Mouse (Mus musculus): ENCODE data around the gene Ubald2. TPM values are rescaled to one million over a fixed set of nuclear protein-coding genes. Genes with fewer than 3 reads are reported as not detected.

The Ubald2 gene
- total and polyA plus RNA-seq, 2 experiments from 2014 or later, result 40.9 to 85.9 TPM

GRCm38 (mm10) chr11:116445596-116446307, 11.9 kb downstream of the Ubald2 start:
- no peaks in the 10 kb centered on the region; the same call in 1 of the 2 replicates for H3K27me3 ChIP-seq (ENCODE audit: insufficient read depth, low read length)
- no peaks in the 10 kb centered on the region for H3K36me3 ChIP-seq (ENCODE audit: insufficient read depth, low read length)
- TF ChIP-seq CTCF (IDR thresholded peaks at IDR 0.05), result peak; percentile 100
- H3K4me3 ChIP-seq (ENCODE audit: low read depth, low read length), result no peak overlapping the region
- no peak overlapping the region for H3K4me2 ChIP-seq (ENCODE audit: low read depth, low read length, poor library complexity, severe bottlenecking)
- no peaks in the 10 kb centered on the region; the same call in 1 of the 2 replicates for H3K4me1 ChIP-seq (ENCODE audit: insufficient read depth, low read length)
- no peak overlapping the region for H3K27ac ChIP-seq (ENCODE audit: low read depth, low read length)
- 28% methylated on average over 16 of the region's 16 CpGs for WGBS
- DNase-seq (ENCODE audit: low spot score), result peak; percentile 93
- H3K9ac ChIP-seq (replicated peaks; ENCODE audit: low read length, poor library complexity, severe bottlenecking), result no peak overlapping the region
- peaks cover 2% of the 10 kb centered on the region; the same call in 1 of the 2 replicates for H3K9me3 ChIP-seq (ENCODE audit: low read length)
- peak; percentile 28; the same call in 1 of the 2 replicates for ATAC-seq (ENCODE audit: low FRiP score)

GRCm38 (mm10) chr11:116446308-116446887, 12.5 kb downstream of the Ubald2 start:
- no peak overlapping the region for H3K9ac ChIP-seq (replicated peaks; ENCODE audit: low read length, poor library complexity, severe bottlenecking)
- 20% methylated on average over 19 of the region's 19 CpGs for WGBS
- H3K27ac ChIP-seq (ENCODE audit: low read depth, low read length), result no peak overlapping the region
- ATAC-seq (ENCODE audit: low FRiP score) (no peak), DNase-seq (ENCODE audit: low spot score) (no peak)
- H3K4me2 ChIP-seq (ENCODE audit: low read depth, low read length, poor library complexity, severe bottlenecking), result peak overlapping the region; percentile 24; the same call in 1 of the 2 replicates
- no peaks in the 10 kb centered on the region; the same call in 1 of the 2 replicates for H3K4me1 ChIP-seq (ENCODE audit: insufficient read depth, low read length)
- no peaks in the 10 kb centered on the region for H3K36me3 ChIP-seq (ENCODE audit: insufficient read depth, low read length)
- no peak overlapping the region for H3K4me3 ChIP-seq (ENCODE audit: low read depth, low read length)
- H3K27me3 ChIP-seq (ENCODE audit: insufficient read depth, low read length), result no peaks in the 10 kb centered on the region; the same call in 1 of the 2 replicates
- peaks cover 6% of the 10 kb centered on the region; the same call in 1 of the 2 replicates for H3K9me3 ChIP-seq (ENCODE audit: low read length)
- no peak for TF ChIP-seq CTCF (IDR thresholded peaks at IDR 0.05)

GRCm38 (mm10) chr11:116447822-116448221, 13.9 kb downstream of the Ubald2 start:
- TF ChIP-seq CTCF (IDR thresholded peaks at IDR 0.05), result peak; percentile 45
- ATAC-seq (ENCODE audit: low FRiP score), result no peak
- H3K9me3 ChIP-seq (ENCODE audit: low read length), result peaks cover 6% of the 10 kb centered on the region; the same call in 1 of the 2 replicates
- no peak overlapping the region for H3K4me3 ChIP-seq (ENCODE audit: low read depth, low read length)
- 68% methylated on average over 5 of the region's 5 CpGs for WGBS
- H3K36me3 ChIP-seq (ENCODE audit: insufficient read depth, low read length), result no peaks in the 10 kb centered on the region
- no peak for DNase-seq (ENCODE audit: low spot score)
- no peaks in the 10 kb centered on the region; the same call in 1 of the 2 replicates for H3K27me3 ChIP-seq (ENCODE audit: insufficient read depth, low read length)
- H3K27ac ChIP-seq (ENCODE audit: low read depth, low read length), result no peak overlapping the region
- no peak overlapping the region for H3K9ac ChIP-seq (replicated peaks; ENCODE audit: low read length, poor library complexity, severe bottlenecking)
- H3K4me2 ChIP-seq (ENCODE audit: low read depth, low read length, poor library complexity, severe bottlenecking), result no peak overlapping the region
- H3K4me1 ChIP-seq (ENCODE audit: insufficient read depth, low read length), result no peaks in the 10 kb centered on the region; the same call in 1 of the 2 replicates

GRCm38 (mm10) chr11:116449341-116449740, 15.4 kb downstream of the Ubald2 start:
- H3K4me3 ChIP-seq (ENCODE audit: low read depth, low read length), result no peak overlapping the region
- H3K4me1 ChIP-seq (ENCODE audit: insufficient read depth, low read length), result no peaks in the 10 kb centered on the region; the same call in 1 of the 2 replicates
- 93% methylated on average over 3 of the region's 3 CpGs for WGBS
- no peak overlapping the region for H3K4me2 ChIP-seq (ENCODE audit: low read depth, low read length, poor library complexity, severe bottlenecking)
- ATAC-seq (ENCODE audit: low FRiP score) (no peak), DNase-seq (ENCODE audit: low spot score) (no peak)
- H3K9ac ChIP-seq (replicated peaks; ENCODE audit: low read length, poor library complexity, severe bottlenecking), result no peak overlapping the region
- TF ChIP-seq CTCF (IDR thresholded peaks at IDR 0.05), result no peak
- H3K27me3 ChIP-seq (ENCODE audit: insufficient read depth, low read length), result no peaks in the 10 kb centered on the region; the same call in 1 of the 2 replicates
- no peak overlapping the region for H3K27ac ChIP-seq (ENCODE audit: low read depth, low read length)
- peaks cover 6% of the 10 kb centered on the region; the same call in 1 of the 2 replicates for H3K9me3 ChIP-seq (ENCODE audit: low read length)
- no peaks in the 10 kb centered on the region for H3K36me3 ChIP-seq (ENCODE audit: insufficient read depth, low read length)

- Histone ChIP-seq H3K4me1 (ENCODE audit: insufficient read depth, low read length) (no peaks in the 10 kb centered on the region), H3K9me3 (ENCODE audit: low read length) (peaks cover 6% of the 10 kb centered on the region; the same call in 1 of the 2 replicates), H3K4me3 (ENCODE audit: low read depth, low read length) (no peak overlapping the region), H3K27me3 (ENCODE audit: insufficient read depth, low read length) (no peaks in the 10 kb centered on the region), H3K27ac (ENCODE audit: low read depth, low read length) (no peak overlapping the region), H3K4me2 (ENCODE audit: low read depth, low read length, poor library complexity, severe bottlenecking) (no peak overlapping the region), H3K36me3 (ENCODE audit: insufficient read depth, low read length) (no peaks in the 10 kb centered on the region), H3K9ac (replicated peaks; ENCODE audit: low read length, poor library complexity, severe bottlenecking) (no peak overlapping the region)
- 95% methylated on average over 10 of the region's 10 CpGs for WGBS
- DNase-seq (ENCODE audit: low spot score) (no peak), ATAC-seq (ENCODE audit: low FRiP score) (no peak)
- no peak for TF ChIP-seq CTCF (IDR thresholded peaks at IDR 0.05)
Measured at GRCm38 (mm10) chr11:116453889-116454288, 20.0 kb downstream of the Ubald2 start.

GRCm38 (mm10) chr11:116456234-116456633, 22.3 kb downstream of the Ubald2 start:
- Histone ChIP-seq H3K4me2 (ENCODE audit: low read depth, low read length, poor library complexity, severe bottlenecking) (no peak overlapping the region), H3K4me1 (ENCODE audit: insufficient read depth, low read length) (no peaks in the 10 kb centered on the region), H3K9ac (replicated peaks; ENCODE audit: low read length, poor library complexity, severe bottlenecking) (no peak overlapping the region), H3K27me3 (ENCODE audit: insufficient read depth, low read length) (no peaks in the 10 kb centered on the region), H3K9me3 (ENCODE audit: low read length) (no peaks in the 10 kb centered on the region), H3K4me3 (ENCODE audit: low read depth, low read length) (no peak overlapping the region), H3K36me3 (ENCODE audit: insufficient read depth, low read length) (no peaks in the 10 kb centered on the region), H3K27ac (ENCODE audit: low read depth, low read length) (no peak overlapping the region)
- WGBS, result 89% methylated on average over 8 of the region's 8 CpGs
- no peak for ATAC-seq (ENCODE audit: low FRiP score)
- no peak for DNase-seq (ENCODE audit: low spot score)
- no peak for TF ChIP-seq CTCF (IDR thresholded peaks at IDR 0.05)
